Mouse (Mus musculus) thymus, postnatal 0 days (tissue): ENCODE results near the gene Ddx39b. TPM values are rescaled to one million over a fixed set of nuclear protein-coding genes. Genes with fewer than 3 reads are reported as not detected.

Experiments
- DNase-seq: peaks from one replicate; pipeline ENCODE4 v3.0.0-alpha.2; 2015; ENCODE audit warnings: low spot score
- polyA plus RNA-seq: library from polyadenylated mRNA; unstranded; fragments of >200 nt; fragmentation: Nextera tagmentation; extraction: Ambion mirVana; gene quantifications from 2 replicates; pipeline ENCODE4 v1.2.1, GENCODE M21; 2015

The Ddx39b gene
- polyA plus RNA-seq: 423 and 446 TPM in 2 replicates

- DNase-seq: peak; percentile 98
Measured at GRCm38 (mm10) chr17:35241305-35242014, at the start of gene Ddx39b. Gene Ddx39b (plus strand): TSS chr17:35241746.

GRCm38 (mm10) chr17:35192924-35193323 is 48.6 kb upstream of the Ddx39b start:
- DNase-seq: no peak

- peak; percentile 90 for DNase-seq
Measured at GRCm38 (mm10) chr17:35193881-35194843, 47.4 kb upstream of the Ddx39b start, which contains the start of gene Ltb. Gene Ltb (plus strand): TSS chr17:35194439.

GRCm38 (mm10) chr17:35194844-35195630 is 46.5 kb upstream of the Ddx39b start:
- DNase-seq: peak; percentile 31

GRCm38 (mm10) chr17:35195631-35196320 is 45.8 kb upstream of the Ddx39b start:
- peak; percentile 95 for DNase-seq

GRCm38 (mm10) chr17:35196321-35196641 is 45.3 kb upstream of the Ddx39b start:
- DNase-seq: peak; percentile 35

- DNase-seq: peak; percentile 67
Measured at GRCm38 (mm10) chr17:35197126-35197525, 44.4 kb upstream of the Ddx39b start.

GRCm38 (mm10) chr17:35198029-35198428 is 43.5 kb upstream of the Ddx39b start:
- DNase-seq: no peak

GRCm38 (mm10) chr17:35198946-35199345 is 42.6 kb upstream of the Ddx39b start:
- DNase-seq: no peak

GRCm38 (mm10) chr17:35200398-35200797 is 41.1 kb upstream of the Ddx39b start:
- peak; percentile 93 for DNase-seq

GRCm38 (mm10) chr17:35201128-35201527 is 40.4 kb upstream of the Ddx39b start:
- DNase-seq: no peak

- DNase-seq: peak; percentile 48
Measured at GRCm38 (mm10) chr17:35201787-35202186, 39.8 kb upstream of the Ddx39b start, which contains the start of gene Tnf. Gene Tnf (minus strand): TSS chr17:35202007.

GRCm38 (mm10) chr17:35202442-35202841 is 39.1 kb upstream of the Ddx39b start:
- DNase-seq: no peak

GRCm38 (mm10) chr17:35204494-35205379 is 36.8 kb upstream of the Ddx39b start, which contains the start of gene Lta:
Gene Lta (minus strand): TSS chr17:35205351.
- DNase-seq: peak; percentile 85

- DNase-seq: no peak
Measured at GRCm38 (mm10) chr17:35205380-35205769, 36.2 kb upstream of the Ddx39b start.

- no peak for DNase-seq
Measured at GRCm38 (mm10) chr17:35209785-35210535, 31.6 kb upstream of the Ddx39b start.

GRCm38 (mm10) chr17:35210593-35210992 is 31.0 kb upstream of the Ddx39b start:
- no peak for DNase-seq

GRCm38 (mm10) chr17:35213071-35213470 is 28.5 kb upstream of the Ddx39b start:
- no peak for DNase-seq
